Mouse (Mus musculus): Measurements from ENCODE around the gene Thpo. TPM values are rescaled to one million over a fixed set of nuclear protein-coding genes. Genes with fewer than 3 reads are reported as not detected.

The Thpo gene
- total RNA-seq (2012; rRNA removed) (not detected in 2 replicates), polyA plus RNA-seq (2012; ENCODE audit: insufficient read depth in 1 of 2, insufficient read length in 2 of 2, low read depth in 1 of 2, low replicate concordance in 2 of 2, missing spikeins in 1 of 2) (not detected)

- H3K27me3 ChIP-seq (ENCODE audit: control insufficient read depth in 1 of 2, insufficient read depth in 2 of 2, low read length in 2 of 2), result no peaks in the 10 kb centered on the region; a peak in 3 of 4 replicates
- H3K4me1 ChIP-seq (ENCODE audit: control insufficient read depth in 1 of 2, insufficient read depth in 2 of 2, low read length in 2 of 2), result no peaks in the 10 kb centered on the region
- H3K27ac ChIP-seq (ENCODE audit: control insufficient read depth, low read depth, low read length), result no peak within 1 kb of the TSS
- H3K9ac ChIP-seq (ENCODE audit: control insufficient read depth, low read depth, low read length, poor library complexity, severe bottlenecking), result no peak within 1 kb of the TSS
- H3K79me2 ChIP-seq (ENCODE audit: control insufficient read depth, insufficient read depth, low read length, poor library complexity), result no peaks in the 10 kb centered on the region
- H3K36me3 ChIP-seq (ENCODE audit: control insufficient read depth in 1 of 2, insufficient read depth in 2 of 2, low read length in 2 of 2), result no peaks in the 10 kb centered on the region
- H3K4me3 ChIP-seq (ENCODE audit: control insufficient read depth in 1 of 2, insufficient read depth in 1 of 2, low read depth in 2 of 2, low read length in 2 of 2), result no peak within 1 kb of the TSS
- no peaks in the 10 kb centered on the region for H3K9me3 ChIP-seq (replicated peaks; ENCODE audit: insufficient read depth, low read length)
- TF ChIP-seq HCFC1 (IDR thresholded peaks at IDR 0.05; ENCODE audit: low read depth, low read length), result no peak
- TF ChIP-seq TAL1 (IDR thresholded peaks at IDR 0.05; ENCODE audit: low read length), result no peak
- no peak for TF ChIP-seq MAFK (IDR thresholded peaks at IDR 0.05; ENCODE audit: borderline replicate concordance, low read depth, low read length)
- TF ChIP-seq UBTF (IDR thresholded peaks at IDR 0.05; ENCODE audit: borderline replicate concordance, insufficient read depth, low read depth, low read length), result no peak
- no peak for TF ChIP-seq TBP (IDR thresholded peaks at IDR 0.05; ENCODE audit: low read depth, low read length)
- no peak for TF ChIP-seq MYB (IDR thresholded peaks at IDR 0.05; ENCODE audit: low read depth, low read length)
- no peak for TF ChIP-seq SMC3 (IDR thresholded peaks at IDR 0.05; ENCODE audit: low read depth, low read length)
- TF ChIP-seq GABPA (IDR thresholded peaks at IDR 0.05; ENCODE audit: low read depth, low read length), result no peak
- no peak for TF ChIP-seq MEF2A (IDR thresholded peaks at IDR 0.05; ENCODE audit: extremely low read depth, insufficient replicate concordance, low read depth, low read length, poor library complexity, severe bottlenecking)
- no peak for TF ChIP-seq POLR2A (IDR thresholded peaks at IDR 0.05; ENCODE audit: control insufficient read depth in 1 of 2, insufficient read depth in 1 of 2, low read depth in 1 of 2, low read length in 2 of 2, poor library complexity in 1 of 2)
- TF ChIP-seq MAX (IDR thresholded peaks at IDR 0.05; ENCODE audit: low read length), result no peak
- TF ChIP-seq ZKSCAN1 (IDR thresholded peaks at IDR 0.05; ENCODE audit: low read depth, low read length), result no peak
- no peak for TF ChIP-seq ETS1 (IDR thresholded peaks at IDR 0.05; ENCODE audit: low read depth, low read length)
- TF ChIP-seq ELF1 (IDR thresholded peaks at IDR 0.05; ENCODE audit: low read depth, low read length), result no peak
- TF ChIP-seq BHLHE40 (IDR thresholded peaks at IDR 0.05; ENCODE audit: borderline replicate concordance, low read depth, low read length), result no peak
- no peak for TF ChIP-seq POLR2AphosphoS2 (IDR thresholded peaks at IDR 0.05; ENCODE audit: low read length)
- TF ChIP-seq RCOR1 (IDR thresholded peaks at IDR 0.05; ENCODE audit: low read depth, low read length), result no peak
- TF ChIP-seq MXI1 (IDR thresholded peaks at IDR 0.05; ENCODE audit: low read depth, low read length), result no peak
- no peak for TF ChIP-seq KAT2A (conservative IDR thresholded peaks at IDR 0.05; ENCODE audit: low read depth, low read length)
- no peak for TF ChIP-seq E2F4 (IDR thresholded peaks at IDR 0.05; ENCODE audit: borderline replicate concordance, low read depth, low read length)
- DNase-seq (ENCODE audit: low read depth, low spot score), result no peak
Measured at GRCm38 (mm10) chr16:20733731-20734730, at the start of gene Thpo. Gene Thpo, minus strand, starts transcription at chr16:20734511.

All from MEL (cell line).